Mouse (Mus musculus): Measurements from ENCODE around the gene Lmntd2.

- TF ChIP-seq POLR2A (IDR thresholded peaks at IDR 0.05; ENCODE audit: insufficient read length, low read depth) (peak; percentile 41), E2F4 (IDR thresholded peaks at IDR 0.05; ENCODE audit: insufficient read depth) (peak; percentile 59), MYOG (IDR thresholded peaks at IDR 0.05; ENCODE audit: control insufficient read depth in 1 of 3, insufficient read depth in 1 of 3, insufficient read length in 2 of 3, low read depth in 2 of 3) (no peak), MYOD1 (IDR thresholded peaks at IDR 0.05; ENCODE audit: control insufficient read depth in 1 of 3, insufficient read length in 2 of 3, low read depth in 2 of 3) (no peak)
Measured at GRCm38 (mm10) chr7:141194830-141195229, 19.1 kb downstream of the Lmntd2 start.
